Mouse (Mus musculus) heart, postnatal 14 days (tissue): ENCODE data around the gene Ppp4c. TPM values are rescaled to one million over a fixed set of nuclear protein-coding genes. Genes with fewer than 3 reads are reported as not detected.
"Not testable (repeated sequence)": the region's sequence is repeated elsewhere in the genome, so short reads cannot be mapped to it uniquely, and the experiment has no call there.

Experiments used
- DNase-seq, 2 experiments: peaks; one replicate each; pipeline ENCODE4 v3.0.0; 2021 to 2022
- intact Hi-C: fragments of 180-260 bp; cut with DNase I; formaldehyde crosslinking; loops from one replicate; pipeline ENCODE4 v1.15.1; 2025
- total RNA-seq, 2 experiments: library from RNA; stranded (reverse); gene quantifications; 2 replicates each; pipeline ENCODE4 v1.2.3; 2021

Gene Ppp4c
- total RNA-seq, 2 experiments from 2014 or later, result 38.8 to 49.6 TPM

- intact Hi-C loops, result no loop called here
- DNase-seq, result no peak
These were observed 6.2 kb downstream of the Ppp4c start for GRCm38 (mm10) chr7:126786142-126786541.

GRCm38 (mm10) chr7:126785056-126785455 lies 7.2 kb downstream of the Ppp4c start:
- DNase-seq, result no peak
- intact Hi-C loops, result no loop called here

- intact Hi-C loops, result no loop called here
- no peak for DNase-seq
These were observed 7.8 kb downstream of the Ppp4c start for GRCm38 (mm10) chr7:126784469-126784868.

GRCm38 (mm10) chr7:126782693-126783092 lies 9.6 kb downstream of the Ppp4c start:
- no peak for DNase-seq
- intact Hi-C loops, result no loop called here

- DNase-seq, result no peak
- intact Hi-C loops, result no loop called here
These were observed 10.5 kb downstream of the Ppp4c start for GRCm38 (mm10) chr7:126781661-126782370.

GRCm38 (mm10) chr7:126780971-126781635 lies 11.2 kb downstream of the Ppp4c start, which contains the start of gene Tbx6:
Gene Tbx6 (plus strand): TSS chr7:126781483.
- intact Hi-C loops, result no loop called here
- DNase-seq, result peak in 1 of 2 experiments; percentile 48

- DNase-seq, result peak; percentile 89 to 93
- intact Hi-C loops, result no loop called here
These were observed 12.0 kb downstream of the Ppp4c start for GRCm38 (mm10) chr7:126779983-126780970.

GRCm38 (mm10) chr7:126779101-126779500 lies 13.2 kb downstream of the Ppp4c start:
- intact Hi-C loops, DNase-seq: not testable (repeated sequence)

GRCm38 (mm10) chr7:126778147-126778546 lies 14.1 kb downstream of the Ppp4c start:
- DNase-seq, result no peak
- intact Hi-C loops, result no loop called here

- DNase-seq, result no peak
- intact Hi-C loops, result no loop called here
These were observed 14.8 kb downstream of the Ppp4c start for GRCm38 (mm10) chr7:126777476-126777875.

- intact Hi-C loops, result no loop called here
- peak; percentile 97 for DNase-seq
These were observed 15.7 kb downstream of the Ppp4c start, which contains the start of gene Ypel3 for GRCm38 (mm10) chr7:126776598-126777057. Gene Ypel3 (plus strand): TSS chr7:126776955.

GRCm38 (mm10) chr7:126775978-126776234 lies 16.4 kb downstream of the Ppp4c start:
- DNase-seq, result no peak
- intact Hi-C loops, result loop anchor here (2.0 kb wide), 1 partner anchor 15 kb away; no protein-coding TSS in a partner anchor

- DNase-seq, result no peak
- intact Hi-C loops, result loop anchor here (2.0 kb wide), 1 partner anchor 15 kb away; no protein-coding TSS in a partner anchor
These were observed 16.9 kb downstream of the Ppp4c start for GRCm38 (mm10) chr7:126775185-126775977.

- intact Hi-C loops, result loop anchor here (2.0 kb wide), 1 partner anchor 14 kb away; no protein-coding TSS in a partner anchor
- no peak for DNase-seq
These were observed 17.8 kb downstream of the Ppp4c start for GRCm38 (mm10) chr7:126774463-126774862.

- DNase-seq, result no peak
These were observed 18.9 kb downstream of the Ppp4c start for GRCm38 (mm10) chr7:126773351-126773750.

GRCm38 (mm10) chr7:126770784-126771183 lies 21.5 kb downstream of the Ppp4c start:
- intact Hi-C loops, result no loop called here
- DNase-seq, result no peak

More at GRCm38 (mm10) chr7:126773351-126773750, 18.9 kb downstream of the Ppp4c start:
- intact Hi-C loops, result no loop called here

- intact Hi-C loops, result no loop called here
- DNase-seq, result no peak
These were observed 25.3 kb downstream of the Ppp4c start for GRCm38 (mm10) chr7:126767001-126767400.

GRCm38 (mm10) chr7:126766201-126766600 lies 26.1 kb downstream of the Ppp4c start, which contains the start of gene Gdpd3:
Gene Gdpd3 (plus strand): TSS chr7:126766334.
- no peak for DNase-seq
- intact Hi-C loops, result no loop called here

- intact Hi-C loops, result no loop called here
- no peak for DNase-seq
These were observed 26.8 kb downstream of the Ppp4c start for GRCm38 (mm10) chr7:126765540-126765939.
